Mouse (Mus musculus) thymus, postnatal 4 days (tissue): Measurements from ENCODE around the gene Ero1l.

Experiments used
- DNase-seq: peaks from one replicate; pipeline ENCODE4 v3.0.0; 2021

Gene Ero1l

GRCm38 (mm10) chr14:45303939-45304338 lies 14.6 kb downstream of the Ero1l start:
- no peak for DNase-seq

GRCm38 (mm10) chr14:45291608-45292007 lies 27.0 kb downstream of the Ero1l start:
- DNase-seq, result no peak

- no peak for DNase-seq
Observed at GRCm38 (mm10) chr14:45282066-45282465, 36.5 kb downstream of the Ero1l start.

- no peak for DNase-seq
Observed at GRCm38 (mm10) chr14:45275816-45276215, 42.8 kb downstream of the Ero1l start.

GRCm38 (mm10) chr14:45263831-45264592 lies 54.6 kb downstream of the Ero1l start:
- DNase-seq, result no peak

GRCm38 (mm10) chr14:45251548-45252076 lies 67.0 kb downstream of the Ero1l start:
- DNase-seq, result no peak

- peak; percentile 24 for DNase-seq
Observed at GRCm38 (mm10) chr14:45241613-45242012, 77.0 kb downstream of the Ero1l start.

- no peak for DNase-seq
Observed at GRCm38 (mm10) chr14:45239042-45239441, 79.5 kb downstream of the Ero1l start.
